Mouse (Mus musculus): ENCODE results near the gene Slc35f1. TPM values are rescaled to one million over a fixed set of nuclear protein-coding genes. Genes with fewer than 3 reads are reported as not detected.
A peak's percentile ranks its signal among the peaks of the same experiment; 100 is the strongest.

Slc35f1 gene
- polyA plus RNA-seq, 1 experiment, result 0.02 TPM

GRCm38 (mm10) chr10:53096446-53096845 is 406.1 kb downstream of the Slc35f1 start:
- Histone ChIP-seq H3K27ac (ENCODE audit: control insufficient read depth, insufficient read depth, low read depth, low read length) (no peak overlapping the region), H3K4me3 (ENCODE audit: control insufficient read depth, low read depth, low read length) (no peak overlapping the region), H3K4me1 (ENCODE audit: control insufficient read depth, insufficient read depth, low read length) (no peaks in the 10 kb centered on the region), H3K36me3 (ENCODE audit: control insufficient read depth, insufficient read depth, low read length) (no peaks in the 10 kb centered on the region), H3K27me3 (ENCODE audit: control insufficient read depth, insufficient read depth, low read length) (no peaks in the 10 kb centered on the region)
- no peak for TF ChIP-seq POLR2A (IDR thresholded peaks at IDR 0.05; ENCODE audit: control insufficient read depth, low read depth, low read length)
- no peak for TF ChIP-seq CTCF (IDR thresholded peaks at IDR 0.05; ENCODE audit: control insufficient read depth, insufficient read depth, insufficient replicate concordance, low read depth, low read length)

GRCm38 (mm10) chr10:53100881-53101280 is 410.5 kb downstream of the Slc35f1 start:
- TF ChIP-seq CTCF (IDR thresholded peaks at IDR 0.05; ENCODE audit: control insufficient read depth, insufficient read depth, insufficient replicate concordance, low read depth, low read length) (no peak), POLR2A (IDR thresholded peaks at IDR 0.05; ENCODE audit: control insufficient read depth, low read depth, low read length) (no peak)
- no peak overlapping the region for H3K27ac ChIP-seq (ENCODE audit: control insufficient read depth, insufficient read depth, low read depth, low read length)
- no peaks in the 10 kb centered on the region for H3K36me3 ChIP-seq (ENCODE audit: control insufficient read depth, insufficient read depth, low read length)
- H3K4me3 ChIP-seq (ENCODE audit: control insufficient read depth, low read depth, low read length), result no peak overlapping the region
- no peaks in the 10 kb centered on the region for H3K27me3 ChIP-seq (ENCODE audit: control insufficient read depth, insufficient read depth, low read length)
- H3K4me1 ChIP-seq (ENCODE audit: control insufficient read depth, insufficient read depth, low read length), result no peaks in the 10 kb centered on the region

GRCm38 (mm10) chr10:53101412-53101811 is 411.1 kb downstream of the Slc35f1 start:
- no peaks in the 10 kb centered on the region for H3K4me1 ChIP-seq (ENCODE audit: control insufficient read depth, insufficient read depth, low read length)
- H3K4me3 ChIP-seq (ENCODE audit: control insufficient read depth, low read depth, low read length), result no peak overlapping the region
- no peaks in the 10 kb centered on the region for H3K27me3 ChIP-seq (ENCODE audit: control insufficient read depth, insufficient read depth, low read length)
- H3K27ac ChIP-seq (ENCODE audit: control insufficient read depth, insufficient read depth, low read depth, low read length), result no peak overlapping the region
- no peaks in the 10 kb centered on the region for H3K36me3 ChIP-seq (ENCODE audit: control insufficient read depth, insufficient read depth, low read length)
- no peak for TF ChIP-seq CTCF (IDR thresholded peaks at IDR 0.05; ENCODE audit: control insufficient read depth, insufficient read depth, insufficient replicate concordance, low read depth, low read length)
- no peak for TF ChIP-seq POLR2A (IDR thresholded peaks at IDR 0.05; ENCODE audit: control insufficient read depth, low read depth, low read length)

GRCm38 (mm10) chr10:53102423-53102822 is 412.1 kb downstream of the Slc35f1 start:
- Histone ChIP-seq H3K27ac (ENCODE audit: control insufficient read depth, insufficient read depth, low read depth, low read length) (no peak overlapping the region), H3K4me1 (ENCODE audit: control insufficient read depth, insufficient read depth, low read length) (no peaks in the 10 kb centered on the region), H3K36me3 (ENCODE audit: control insufficient read depth, insufficient read depth, low read length) (no peaks in the 10 kb centered on the region), H3K4me3 (ENCODE audit: control insufficient read depth, low read depth, low read length) (no peak overlapping the region), H3K27me3 (ENCODE audit: control insufficient read depth, insufficient read depth, low read length) (no peaks in the 10 kb centered on the region)
- TF ChIP-seq CTCF (IDR thresholded peaks at IDR 0.05; ENCODE audit: control insufficient read depth, insufficient read depth, insufficient replicate concordance, low read depth, low read length) (no peak), POLR2A (IDR thresholded peaks at IDR 0.05; ENCODE audit: control insufficient read depth, low read depth, low read length) (no peak)

GRCm38 (mm10) chr10:53115028-53115427 is 424.7 kb downstream of the Slc35f1 start:
- H3K27ac ChIP-seq (ENCODE audit: control insufficient read depth, insufficient read depth, low read depth, low read length), result no peak overlapping the region
- TF ChIP-seq POLR2A (IDR thresholded peaks at IDR 0.05; ENCODE audit: control insufficient read depth, low read depth, low read length) (no peak), CTCF (IDR thresholded peaks at IDR 0.05; ENCODE audit: control insufficient read depth, insufficient read depth, insufficient replicate concordance, low read depth, low read length) (peak; percentile 55; the same call in 1 of the 2 replicates)
- no peaks in the 10 kb centered on the region for H3K36me3 ChIP-seq (ENCODE audit: control insufficient read depth, insufficient read depth, low read length)
- no peaks in the 10 kb centered on the region for H3K27me3 ChIP-seq (ENCODE audit: control insufficient read depth, insufficient read depth, low read length)
- H3K4me1 ChIP-seq (ENCODE audit: control insufficient read depth, insufficient read depth, low read length), result no peaks in the 10 kb centered on the region
- H3K4me3 ChIP-seq (ENCODE audit: control insufficient read depth, low read depth, low read length), result no peak overlapping the region

- Histone ChIP-seq H3K27ac (ENCODE audit: control insufficient read depth, insufficient read depth, low read depth, low read length) (no peak overlapping the region), H3K27me3 (ENCODE audit: control insufficient read depth, insufficient read depth, low read length) (no peaks in the 10 kb centered on the region), H3K36me3 (ENCODE audit: control insufficient read depth, insufficient read depth, low read length) (no peaks in the 10 kb centered on the region), H3K4me1 (ENCODE audit: control insufficient read depth, insufficient read depth, low read length) (no peaks in the 10 kb centered on the region), H3K4me3 (ENCODE audit: control insufficient read depth, low read depth, low read length) (no peak overlapping the region)
- TF ChIP-seq POLR2A (IDR thresholded peaks at IDR 0.05; ENCODE audit: control insufficient read depth, low read depth, low read length), result no peak
- no peak for TF ChIP-seq CTCF (IDR thresholded peaks at IDR 0.05; ENCODE audit: control insufficient read depth, insufficient read depth, insufficient replicate concordance, low read depth, low read length)
Measured at GRCm38 (mm10) chr10:53115673-53116398, 425.5 kb downstream of the Slc35f1 start.

GRCm38 (mm10) chr10:53120608-53121007 is 430.3 kb downstream of the Slc35f1 start:
- Histone ChIP-seq H3K27me3 (ENCODE audit: control insufficient read depth, insufficient read depth, low read length) (no peaks in the 10 kb centered on the region), H3K36me3 (ENCODE audit: control insufficient read depth, insufficient read depth, low read length) (no peaks in the 10 kb centered on the region), H3K4me3 (ENCODE audit: control insufficient read depth, low read depth, low read length) (no peak overlapping the region), H3K27ac (ENCODE audit: control insufficient read depth, insufficient read depth, low read depth, low read length) (no peak overlapping the region), H3K4me1 (ENCODE audit: control insufficient read depth, insufficient read depth, low read length) (no peaks in the 10 kb centered on the region)
- no peak for TF ChIP-seq POLR2A (IDR thresholded peaks at IDR 0.05; ENCODE audit: control insufficient read depth, low read depth, low read length)
- TF ChIP-seq CTCF (IDR thresholded peaks at IDR 0.05; ENCODE audit: control insufficient read depth, insufficient read depth, insufficient replicate concordance, low read depth, low read length), result no peak
